Mouse (Mus musculus): ENCODE measurements around the gene Dcaf6. TPM values are rescaled to one million over a fixed set of nuclear protein-coding genes. Genes with fewer than 3 reads are reported as not detected.

The Dcaf6 gene
- 34.5 and 34.8 TPM in 2 replicates for polyA plus RNA-seq (2012; rRNA removed; ENCODE audit: low replicate concordance)

GRCm38 (mm10) chr1:165460360-165460800, at the start of gene Dcaf6, which contains the start of gene Mpc2:
Dcaf6 (minus strand) TSS chr1:165460475.
Mpc2 (plus strand) TSS chr1:165460637.

GRCm38 (mm10) chr1:165484688-165485233, 24.5 kb upstream of the Dcaf6 start, which contains the start of gene Adcy10:
Adcy10 (plus strand) TSS chr1:165485183.

GRCm38 (mm10) chr1:165295489-165295888, 164.8 kb downstream of the Dcaf6 start, which contains the start of gene Gpr161:
Gpr161 (plus strand) TSS chr1:165295789.

Other genes starting within 250 kb of the Dcaf6 start
- 17.0 and 29.0 TPM in 2 replicates for gene Tiprl, start 223.5 kb downstream of the Dcaf6 start, polyA plus RNA-seq (2012; rRNA removed; ENCODE audit: low replicate concordance)
- 3.0 and 19.5 TPM in 2 replicates for gene Gpr161, start 164.7 kb downstream of the Dcaf6 start, polyA plus RNA-seq (2012; rRNA removed; ENCODE audit: low replicate concordance)
- 192 and 216 TPM in 2 replicates for gene Mpc2, start 162 bp upstream of the Dcaf6 start, polyA plus RNA-seq (2012; rRNA removed; ENCODE audit: low replicate concordance)
- gene Adcy10, start 24.7 kb upstream of the Dcaf6 start, polyA plus RNA-seq (2012; rRNA removed; ENCODE audit: low replicate concordance) = 1.3 and 2.2 TPM in 2 replicates
- 28.0 and 105 TPM in 2 replicates for gene Mpzl1, start 174.1 kb upstream of the Dcaf6 start, polyA plus RNA-seq (2012; rRNA removed; ENCODE audit: low replicate concordance)
- 17.2 and 19.1 TPM in 2 replicates for gene Rcsd1, start 249.3 kb upstream of the Dcaf6 start, polyA plus RNA-seq (2012; rRNA removed; ENCODE audit: low replicate concordance)